Mouse (Mus musculus) cerebellum, adult 11 months (tissue): ENCODE results near the gene Dppa3.

Experiments
- DNase-seq: peaks from one replicate; pipeline ENCODE4 v3.0.0; 2022

The Dppa3 gene

GRCm38 (mm10) chr6:122626110-122626509 lies at the start of gene Dppa3:
Gene Dppa3, plus strand, starts transcription at chr6:122626410.
- DNase-seq, result no peak

- no peak for DNase-seq
These were observed 49.2 kb upstream of the Dppa3 start for GRCm38 (mm10) chr6:122577030-122577429.

GRCm38 (mm10) chr6:122579086-122579485 lies 47.1 kb upstream of the Dppa3 start:
- DNase-seq, result no peak

DNA sequence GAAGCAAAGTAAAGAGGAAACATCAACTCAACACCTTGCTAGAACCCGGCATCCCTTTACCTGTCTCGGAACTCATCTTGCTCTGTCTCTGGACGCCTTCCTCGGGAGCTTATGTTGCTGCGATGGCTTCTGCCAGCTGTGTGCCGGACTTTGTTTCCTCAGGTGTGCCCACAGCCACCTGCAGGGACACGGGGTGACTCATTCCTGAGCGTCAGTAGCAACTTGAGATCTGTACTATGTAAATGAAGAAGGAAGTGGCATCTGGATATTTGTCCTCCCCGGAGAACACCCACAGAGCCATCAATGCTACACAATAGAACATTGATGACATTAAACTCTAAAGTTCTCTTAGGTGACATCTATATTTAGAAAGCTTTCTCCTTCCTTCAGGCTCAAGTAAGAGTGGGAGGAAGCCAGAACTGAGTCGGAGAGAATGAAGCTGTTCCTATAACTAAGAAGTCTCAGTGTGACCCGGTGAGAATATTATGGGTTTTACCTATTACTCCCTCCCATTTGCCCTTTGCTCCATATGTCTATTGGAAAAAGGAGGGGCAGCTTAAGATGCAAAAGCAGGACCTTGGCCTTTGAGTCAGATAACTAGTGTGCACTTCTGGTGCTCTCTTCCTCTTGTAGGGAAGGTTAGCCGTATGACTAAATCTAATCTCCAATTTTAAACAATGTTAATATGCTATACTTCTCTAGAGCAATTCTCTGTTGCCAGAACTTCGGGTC lies 35.0 kb upstream of the Dppa3 start:
- no peak for DNase-seq

GRCm38 (mm10) chr6:122592905-122593304 lies 33.3 kb upstream of the Dppa3 start:
- no peak for DNase-seq

GRCm38 (mm10) chr6:122595637-122596036 lies 30.6 kb upstream of the Dppa3 start:
- DNase-seq, result no peak

DNA sequence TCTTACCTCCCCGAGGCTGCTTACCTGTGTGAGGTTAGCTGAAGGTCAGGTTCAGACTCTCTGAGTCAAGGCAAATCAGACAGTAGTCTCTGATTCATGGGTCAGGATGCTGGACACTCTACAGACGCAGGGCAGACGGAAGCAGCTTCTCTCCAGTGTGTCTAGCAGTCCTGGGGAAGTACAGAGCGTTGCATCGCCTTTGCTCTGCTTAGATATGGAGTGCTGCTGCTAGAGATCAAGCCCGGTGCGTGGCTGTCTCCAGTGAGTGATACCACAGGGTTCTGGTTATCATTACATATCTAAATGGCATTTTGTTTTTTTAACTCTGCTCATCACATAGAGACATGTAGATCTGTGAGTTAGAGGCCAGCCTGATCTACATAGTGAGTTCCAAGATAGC lies 29.6 kb upstream of the Dppa3 start:
- no peak for DNase-seq

DNA sequence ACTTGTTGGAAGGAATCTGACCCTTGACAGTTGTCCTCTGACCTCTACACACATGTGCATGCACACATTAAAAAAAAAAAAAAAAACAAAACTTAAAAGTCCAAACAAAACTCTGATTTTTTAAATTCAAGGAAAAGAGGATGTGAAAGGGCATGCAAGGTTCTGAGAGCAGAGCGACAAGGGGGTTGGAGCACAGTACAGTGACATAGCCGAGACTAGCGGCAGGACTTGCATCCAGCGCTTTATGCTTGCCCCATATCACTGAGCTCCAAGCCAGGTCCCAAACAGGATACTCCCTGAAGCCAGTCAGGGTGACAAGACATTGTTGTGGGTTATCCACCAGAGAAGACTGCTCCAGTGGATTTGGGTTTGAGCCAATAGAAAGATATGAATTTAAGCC lies 28.2 kb upstream of the Dppa3 start:
- no peak for DNase-seq

DNA sequence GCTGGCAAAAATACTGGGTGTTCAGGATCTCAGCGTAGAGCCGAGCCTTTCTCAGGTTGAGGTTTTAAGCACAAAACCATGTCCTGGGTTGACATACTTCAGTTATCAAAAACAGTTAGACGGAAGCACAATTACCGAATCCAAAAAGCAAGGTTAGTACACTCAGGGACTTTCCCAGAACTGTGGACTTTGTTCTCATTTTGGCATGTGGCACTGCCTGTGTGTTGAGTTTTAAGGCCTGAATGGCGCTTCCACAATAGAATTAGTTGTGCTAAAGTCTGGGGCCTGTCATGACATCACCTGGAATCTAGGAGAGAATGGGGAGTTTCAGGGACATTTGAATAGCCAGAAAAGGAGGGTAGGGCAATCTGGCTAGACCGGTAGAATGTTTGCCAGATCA lies 27.8 kb upstream of the Dppa3 start:
- DNase-seq, result no peak

- no peak for DNase-seq
These were observed 27.0 kb upstream of the Dppa3 start for GRCm38 (mm10) chr6:122599054-122599737.

DNA sequence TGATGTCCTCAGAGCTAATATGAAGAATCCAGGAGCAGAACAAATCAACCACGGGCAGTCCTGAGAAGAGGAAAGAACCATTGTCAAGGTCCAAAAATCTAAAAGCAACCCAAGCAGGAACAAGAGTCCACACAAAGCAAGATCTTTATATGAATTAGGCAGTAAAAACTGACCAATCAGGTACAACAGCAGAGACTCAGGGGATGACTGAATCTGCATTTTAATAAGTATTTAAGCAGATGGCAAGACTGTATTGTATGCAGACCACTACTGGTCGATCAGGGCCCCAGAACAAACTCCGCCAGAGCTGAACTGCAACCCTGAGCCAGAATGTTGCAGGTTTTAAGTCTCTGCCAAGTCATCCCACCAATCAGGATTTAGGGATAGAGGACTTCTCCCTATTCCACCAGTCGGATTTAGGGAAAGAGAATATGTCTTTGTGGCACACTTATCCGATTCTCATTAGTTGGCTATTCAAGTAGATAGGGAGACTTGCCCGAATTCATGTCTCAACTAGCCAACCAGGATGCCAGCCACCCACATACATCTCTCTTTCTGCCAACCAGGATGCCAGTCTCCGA lies 26.1 kb upstream of the Dppa3 start:
- DNase-seq, result no peak

DNA sequence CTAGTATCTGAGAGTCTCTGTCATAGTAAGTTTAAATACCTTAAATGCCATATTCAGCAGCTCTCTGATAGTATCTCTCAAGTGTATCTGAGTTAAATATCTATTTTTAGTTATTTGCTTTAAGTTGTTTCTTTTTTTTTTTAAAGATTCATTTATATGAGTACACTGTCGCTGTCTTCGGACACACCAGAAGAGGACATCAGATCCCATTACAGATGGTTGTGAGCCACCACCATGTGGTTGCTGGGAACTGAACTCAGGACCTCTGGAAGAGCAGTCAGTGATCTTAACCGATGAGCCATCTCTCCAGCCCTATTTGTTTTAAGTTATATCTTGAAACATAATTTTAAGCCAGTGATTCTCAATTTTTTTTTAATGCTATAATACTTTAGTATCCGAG lies 25.2 kb upstream of the Dppa3 start:
- DNase-seq, result no peak

DNA sequence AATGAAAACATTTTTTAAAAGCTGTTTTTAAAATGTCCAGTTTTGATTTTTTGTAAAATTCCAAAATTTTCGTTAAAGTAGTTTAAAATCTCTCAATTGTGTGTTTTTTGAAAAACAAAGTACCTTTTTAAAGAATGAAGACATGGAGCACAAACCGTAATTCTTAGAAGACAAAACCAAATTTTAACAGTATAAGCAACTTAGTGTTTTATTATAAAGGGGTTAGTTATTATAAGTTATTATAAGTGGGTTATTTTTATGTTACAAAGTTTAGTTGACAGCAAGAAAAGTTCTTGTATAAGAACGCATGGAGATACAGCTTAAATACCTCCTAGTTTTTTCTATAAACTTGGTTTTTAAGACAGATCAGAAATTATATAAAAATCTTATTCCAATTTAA lies 24.6 kb upstream of the Dppa3 start:
- no peak for DNase-seq

GRCm38 (mm10) chr6:122602242-122602991 lies 23.8 kb upstream of the Dppa3 start, which contains the start of gene Apobec1:
Gene Apobec1, minus strand, starts transcription at chr6:122602444.
- DNase-seq, result no peak

DNA sequence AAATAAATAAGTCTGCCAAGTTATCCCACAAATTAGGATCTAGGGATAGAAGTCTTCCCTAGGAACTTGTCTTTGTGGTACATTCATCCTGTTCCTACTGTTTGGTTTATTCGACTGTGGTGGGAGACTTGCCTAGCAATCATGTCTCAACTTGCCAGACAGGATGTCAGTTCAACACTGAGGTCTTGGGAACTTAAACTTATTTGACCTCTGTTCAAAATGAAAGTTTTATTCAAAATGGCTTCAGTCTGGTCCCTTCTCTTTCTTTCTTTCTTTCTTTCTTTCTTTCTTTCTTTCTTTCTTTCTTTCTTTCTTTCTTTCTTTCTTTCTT lies 23.3 kb upstream of the Dppa3 start:
- no peak for DNase-seq

DNA sequence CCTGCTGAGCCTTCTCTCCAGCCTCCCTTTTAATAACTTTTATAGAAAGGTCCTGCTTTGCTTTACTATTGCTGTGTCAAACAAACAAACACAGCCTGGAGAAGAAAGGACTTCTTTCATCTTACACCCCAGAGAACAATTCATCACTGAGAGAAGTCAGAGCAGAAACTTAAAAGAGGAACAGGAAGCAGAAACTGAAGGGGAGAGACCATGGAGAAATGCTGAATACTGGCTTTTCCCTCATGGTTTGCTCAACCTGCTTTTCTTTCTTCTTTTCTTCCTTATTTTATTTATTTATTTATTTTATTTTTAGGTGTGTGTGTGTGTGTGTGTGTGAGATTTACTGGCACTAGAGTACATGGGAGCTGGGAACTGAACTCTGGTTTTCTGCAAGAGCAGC lies 21.9 kb upstream of the Dppa3 start:
- no peak for DNase-seq

GRCm38 (mm10) chr6:122605483-122605882 lies 20.7 kb upstream of the Dppa3 start:
- DNase-seq, result no peak

GRCm38 (mm10) chr6:122606661-122607060 lies 19.5 kb upstream of the Dppa3 start:
- DNase-seq, result no peak

DNA sequence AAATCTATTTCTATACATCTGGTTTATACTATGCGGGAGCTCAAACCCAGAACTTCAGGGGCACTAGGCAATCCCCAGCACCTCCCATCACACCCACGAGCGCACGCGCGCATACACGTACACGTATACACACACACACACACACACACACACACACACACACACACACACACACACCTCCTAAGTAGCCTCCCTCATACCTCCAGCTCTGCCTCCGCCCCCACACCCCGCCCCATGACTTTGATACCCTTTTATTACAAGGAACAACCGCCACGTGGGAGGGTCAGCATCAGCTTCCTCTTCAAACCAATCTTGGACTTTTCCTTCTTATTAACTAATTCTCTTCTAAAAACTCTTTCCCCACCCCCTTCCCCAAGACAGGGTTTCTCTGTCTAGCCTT lies 18.5 kb upstream of the Dppa3 start:
- no peak for DNase-seq

- DNase-seq, result no peak
These were observed 17.5 kb upstream of the Dppa3 start for GRCm38 (mm10) chr6:122608434-122609376.

GRCm38 (mm10) chr6:122609377-122609728 lies 16.9 kb upstream of the Dppa3 start:
- DNase-seq, result no peak

DNA sequence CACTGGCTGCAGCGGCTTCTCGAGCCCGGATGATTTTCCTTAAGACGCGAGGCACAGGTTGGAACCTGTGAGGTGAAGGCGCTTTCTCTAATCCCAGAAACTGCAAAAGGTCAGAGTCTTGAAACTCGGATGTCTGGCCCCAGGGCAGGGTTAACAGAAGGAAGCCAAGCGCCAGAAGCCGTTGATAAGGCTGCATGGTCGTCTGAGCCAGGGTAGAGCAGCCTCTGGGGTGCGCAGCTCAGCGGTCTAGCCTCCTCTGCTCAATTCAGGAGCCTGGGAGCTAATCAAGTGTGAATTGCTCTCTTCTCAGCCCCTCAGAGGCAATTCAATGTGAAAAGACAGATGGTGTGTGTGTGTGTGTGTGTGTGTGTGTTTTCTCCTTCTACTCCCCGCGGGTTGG lies 16.4 kb upstream of the Dppa3 start, which contains the start of gene Gdf3:
Gene Gdf3 (minus strand): TSS at position 317 of the 400 bp plus-strand sequence.
- DNase-seq, result no peak
